Mouse (Mus musculus): ENCODE measurements around the gene Epb41l2. TPM values are rescaled to one million over a fixed set of nuclear protein-coding genes. Genes with fewer than 3 reads are reported as not detected.

The Epb41l2 gene
- 60.6 TPM for polyA plus RNA-seq (2014; fragmentation: Illumina TruSeq; extraction: RNeasy Lipid Tissue Mini Kit (QIAGEN cat#74804); ENCODE audit: low read depth, low replicate concordance)

GRCm38 (mm10) chr10:25359208-25359958, at the start of gene Epb41l2:
TSS of gene Epb41l2 (plus strand) at chr10:25359798.

GRCm38 (mm10) chr10:25535891-25536331, 176.3 kb downstream of the Epb41l2 start, which contains the start of gene Smlr1:
TSS of gene Smlr1 (minus strand) at chr10:25536267.

Other genes with a start within 250 kb of the Epb41l2 start
- gene Akap7, start 51.9 kb upstream of the Epb41l2 start, polyA plus RNA-seq (2014; fragmentation: Illumina TruSeq; extraction: RNeasy Lipid Tissue Mini Kit (QIAGEN cat#74804); ENCODE audit: low read depth, low replicate concordance): 204 TPM
- gene Smlr1, start 176.5 kb downstream of the Epb41l2 start, polyA plus RNA-seq (2014; fragmentation: Illumina TruSeq; extraction: RNeasy Lipid Tissue Mini Kit (QIAGEN cat#74804); ENCODE audit: low read depth, low replicate concordance): not detected

Data from adrenal gland, adult 10 weeks (tissue).